Mouse (Mus musculus) CD4-positive, CD25-positive, alpha-beta regulatory T cell (primary cell): Measurements from ENCODE around the gene Stk4. TPM values are rescaled to one million over a fixed set of nuclear protein-coding genes. Genes with fewer than 3 reads are reported as not detected.

ENCODE experiments used
- polyA plus RNA-seq: library from polyadenylated mRNA; unstranded; fragments of 100-300 nt; shearing (Covaris generic); gene quantifications from one replicate; pipeline ENCODE4 v1.2.1, GENCODE M21; 2017

Gene Stk4
- 213 TPM for polyA plus RNA-seq

GRCm38 (mm10) chr2:164070142-164070764 is at the start of gene Stk4:
Gene Stk4 (plus strand): TSS chr2:164070322.

GRCm38 (mm10) chr2:164025150-164025549 is 45.0 kb upstream of the Stk4 start, which contains the start of gene Pabpc1l:
Gene Pabpc1l (plus strand): TSS chr2:164025450.

GRCm38 (mm10) chr2:164070765-164071436 is 779 bp downstream of the Stk4 start, which contains the start of gene Tomm34:
Gene Tomm34 (minus strand): TSS chr2:164071169.

GRCm38 (mm10) chr2:164170902-164171301 is 100.8 kb downstream of the Stk4 start, which contains the start of gene Kcns1:
Gene Kcns1 (minus strand): TSS chr2:164171113.

GRCm38 (mm10) chr2:164182692-164183255 is 112.7 kb downstream of the Stk4 start, which contains the start of gene Wfdc5:
Gene Wfdc5 (minus strand): TSS chr2:164182742.

GRCm38 (mm10) chr2:164190576-164190975 is 120.5 kb downstream of the Stk4 start, which contains the start of gene Wfdc12:
Gene Wfdc12 (minus strand): TSS chr2:164190608.

GRCm38 (mm10) chr2:164199626-164200327 is 129.7 kb downstream of the Stk4 start, which contains the start of gene Wfdc15a:
Gene Wfdc15a (minus strand): TSS chr2:164200130.

Other genes with a start within 250 kb of the Stk4 start
- not detected for gene Ccn5, start 249.5 kb upstream of the Stk4 start, polyA plus RNA-seq
- not detected for gene Kcnk15, start 216.7 kb upstream of the Stk4 start, polyA plus RNA-seq
- gene Rims4, start 151.6 kb upstream of the Stk4 start, polyA plus RNA-seq: not detected
- gene Ywhab, start 75.4 kb upstream of the Stk4 start, polyA plus RNA-seq: 210 TPM
- 1.2 TPM for gene Pabpc1l, start 44.9 kb upstream of the Stk4 start, polyA plus RNA-seq
- gene Tomm34, start 847 bp downstream of the Stk4 start, polyA plus RNA-seq: 144 TPM
- 0.06 TPM for gene Kcns1, start 100.8 kb downstream of the Stk4 start, polyA plus RNA-seq
- gene Wfdc5, start 112.4 kb downstream of the Stk4 start, polyA plus RNA-seq: not detected
- not detected for gene Wfdc12, start 120.3 kb downstream of the Stk4 start, polyA plus RNA-seq
- gene Wfdc15a, start 129.8 kb downstream of the Stk4 start, polyA plus RNA-seq: not detected
- not detected for gene Wfdc15b, start 151.3 kb downstream of the Stk4 start, polyA plus RNA-seq
- gene Svs2, start 168.1 kb downstream of the Stk4 start, polyA plus RNA-seq: not detected
- not detected for gene Svs3b, start 186.3 kb downstream of the Stk4 start, polyA plus RNA-seq
- not detected for gene Svs4, start 208.1 kb downstream of the Stk4 start, polyA plus RNA-seq
- not detected for gene Svs3a, start 218.9 kb downstream of the Stk4 start, polyA plus RNA-seq
- gene Svs6, start 246.4 kb downstream of the Stk4 start, polyA plus RNA-seq: not detected